9 mouse cellular contexts compared by ENCODE assay signal in the genomic region with DNA sequence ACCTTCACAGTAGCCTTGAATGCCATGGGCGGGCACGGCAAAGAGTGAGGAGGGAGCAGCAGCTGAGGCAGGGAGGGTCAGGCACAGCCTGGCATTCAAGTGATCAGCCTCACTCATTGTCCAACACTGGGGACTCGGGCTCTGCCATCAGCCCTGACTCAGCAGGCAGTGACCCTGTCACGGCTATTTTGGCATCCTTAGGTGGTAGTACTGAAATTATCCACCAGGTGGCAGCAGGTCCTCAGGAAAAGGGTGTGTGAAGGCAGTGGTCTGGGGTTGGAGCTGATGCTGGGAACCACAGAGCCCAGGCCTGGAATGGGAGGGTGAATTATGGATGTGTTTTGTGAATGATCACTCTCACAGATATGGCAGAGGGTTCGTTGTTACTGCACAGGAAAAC. TPM values are rescaled to one million over a fixed set of nuclear protein-coding genes. Genes with fewer than 3 reads are reported as not detected.
DNase-seq lines count a peak whose midpoint lies in the region; ATAC-seq lines count a peak whose summit lies in the region.
"Had no signal": no experiment of that assay in that cellular context is flagged by ENCODE, and none has a peak within 500 bp of the region (broad histone marks: within the 10 kb centered on the region; RNA-seq: fewer than 3 reads in every experiment).

No protein-coding gene starts in this region.

- H3K27ac ChIP-seq in forebrain, embryonic 16.5 days (ENCODE audit: low read length) = no peak overlapping the region
- no peak overlapping the region for H3K27ac ChIP-seq in hindbrain, embryonic 11.5 days (ENCODE audit: low read depth, low read length)
- H3K27ac ChIP-seq in lung, embryonic 16.5 days (ENCODE audit: low read length) = no peak overlapping the region
- H3K27ac ChIP-seq: macrophage had no signal

- no peak overlapping the region for H3K4me2 ChIP-seq in forebrain, embryonic 16.5 days (ENCODE audit: low read length)
- peak overlapping the region; percentile 4; the same call in 1 of the 2 replicates for H3K4me2 ChIP-seq in hindbrain, embryonic 11.5 days (replicated peaks; ENCODE audit: low read depth, low read length)
- H3K4me2 ChIP-seq in lung, embryonic 16.5 days (ENCODE audit: low read depth, low read length) = no peak overlapping the region

- peak; percentile 18; the same call in 1 of the 2 replicates for ATAC-seq in forebrain, embryonic 16.5 days
- peak; percentile 66 for ATAC-seq in hindbrain, embryonic 11.5 days (ENCODE audit: low FRiP score)
- peak; percentile 50 for ATAC-seq in lung, embryonic 16.5 days (ENCODE audit: low read depth)

- H3K27me3 ChIP-seq in forebrain, embryonic 16.5 days (replicated peaks; ENCODE audit: control insufficient read depth, insufficient read depth, low read length) = no peaks in the 10 kb centered on the region
- no peaks in the 10 kb centered on the region for H3K27me3 ChIP-seq in hindbrain, embryonic 11.5 days (ENCODE audit: control insufficient read depth, insufficient read depth, low read length)
- no peaks in the 10 kb centered on the region; the same call in 1 of the 2 replicates for H3K27me3 ChIP-seq in lung, embryonic 16.5 days (ENCODE audit: control insufficient read depth, insufficient read depth, low read depth, low read length)

- 9% methylated on average over 5 of the region's 5 CpGs for WGBS in forebrain, embryonic 16.5 days
- 5% methylated on average over 5 of the region's 5 CpGs for WGBS in hindbrain, embryonic 11.5 days
- 12% methylated on average over 5 of the region's 5 CpGs for WGBS in lung, embryonic 16.5 days

- H3K4me1 ChIP-seq in forebrain, embryonic 16.5 days (replicated peaks; ENCODE audit: control insufficient read depth, insufficient read depth, low read length) = peaks cover 8% of the 10 kb centered on the region
- H3K4me1 ChIP-seq in hindbrain, embryonic 11.5 days (replicated peaks; ENCODE audit: control insufficient read depth, insufficient read depth, low read length) = peaks cover 13% of the 10 kb centered on the region
- peaks cover 1% of the 10 kb centered on the region; the same call in 1 of the 2 replicates for H3K4me1 ChIP-seq in lung, embryonic 16.5 days (replicated peaks; ENCODE audit: control insufficient read depth, insufficient read depth, low read length)

- H3K9ac ChIP-seq in forebrain, embryonic 16.5 days (replicated peaks; ENCODE audit: low read depth, low read length) = no peak overlapping the region
- H3K9ac ChIP-seq in hindbrain, embryonic 11.5 days (ENCODE audit: low read depth, low read length) = no peak overlapping the region
- H3K9ac ChIP-seq in lung, embryonic 16.5 days (ENCODE audit: low read length) = no peak overlapping the region

- no peaks in the 10 kb centered on the region for H3K36me3 ChIP-seq in forebrain, embryonic 16.5 days (ENCODE audit: control insufficient read depth, insufficient read depth)
- no peaks in the 10 kb centered on the region for H3K36me3 ChIP-seq in hindbrain, embryonic 11.5 days (ENCODE audit: control insufficient read depth, insufficient read depth, low read length)
- H3K36me3 ChIP-seq in lung, embryonic 16.5 days (ENCODE audit: control insufficient read depth, insufficient read depth, low read length) = no peaks in the 10 kb centered on the region

- no peaks in the 10 kb centered on the region for H3K9me3 ChIP-seq in forebrain, embryonic 16.5 days (ENCODE audit: control insufficient read depth, low read length)
- H3K9me3 ChIP-seq in hindbrain, embryonic 11.5 days (ENCODE audit: control insufficient read depth, low read length) = no peaks in the 10 kb centered on the region
- H3K9me3 ChIP-seq in lung, embryonic 16.5 days (ENCODE audit: control insufficient read depth, low read length) = no peaks in the 10 kb centered on the region

- no peak overlapping the region for H3K4me3 ChIP-seq in forebrain, embryonic 16.5 days (replicated peaks; ENCODE audit: low read length)
- H3K4me3 ChIP-seq in hindbrain, embryonic 11.5 days (ENCODE audit: low read depth, low read length) = no peak overlapping the region
- H3K4me3 ChIP-seq in lung, embryonic 16.5 days (ENCODE audit: low read length) = no peak overlapping the region

- DNase-seq in ES-CJ7 (ENCODE audit: low read depth, low spot score) = peak; percentile 85
- DNase-seq in cerebellum, adult 11 months = peak; percentile 83
- DNase-seq in hindbrain, embryonic 11.5 days (ENCODE audit: low spot score) = peak; percentile 98
- peak; percentile 91 for DNase-seq in layer of hippocampus, adult 9-11 months
- DNase-seq in ovary, postnatal 14 days (ENCODE audit: low spot score) = peak; percentile 91
- DNase-seq in thymus, postnatal 10 days (ENCODE audit: low spot score in 2 of 2) = peak; percentile 54 to 85

RNA-seq across cellular contexts. Expression of gene Pick1, which starts 4.3 kb away (rescaled TPM):
- polyA plus RNA-seq in forebrain, embryonic 16.5 days (2015; fragmentation: Nextera tagmentation; extraction: Ambion mirVana) = 76.3 and 102 TPM in 2 replicates
- 23.5 and 28.0 TPM in 2 replicates for polyA plus RNA-seq in hindbrain, embryonic 11.5 days (2014; fragmentation: Nextera tagmentation; extraction: Ambion mirVana)
- polyA plus RNA-seq in lung, embryonic 16.5 days (2015; fragmentation: Nextera tagmentation; extraction: Ambion mirVana) = 41.2 and 48.4 TPM in 2 replicates

RNA-seq across cellular contexts. Expression of gene Gm49486, which starts 4.5 kb away (rescaled TPM):
- 0.82 and 0.94 TPM in 2 replicates for polyA plus RNA-seq in forebrain, embryonic 16.5 days (2015; fragmentation: Nextera tagmentation; extraction: Ambion mirVana)
- polyA plus RNA-seq in hindbrain, embryonic 11.5 days (2014; fragmentation: Nextera tagmentation; extraction: Ambion mirVana) = 0.35 and 0.68 TPM in 2 replicates
- 0.28 and 0.67 TPM in 2 replicates for polyA plus RNA-seq in lung, embryonic 16.5 days (2015; fragmentation: Nextera tagmentation; extraction: Ambion mirVana)
- polyA plus RNA-seq: macrophage had no signal

RNA-seq across cellular contexts. Expression of gene Slc16a8, which starts 29.9 kb away (rescaled TPM):
- polyA plus RNA-seq in forebrain, embryonic 16.5 days (2015; fragmentation: Nextera tagmentation; extraction: Ambion mirVana) = 0.41 and 0.62 TPM in 2 replicates
- polyA plus RNA-seq in hindbrain, embryonic 11.5 days (2014; fragmentation: Nextera tagmentation; extraction: Ambion mirVana) = 0.26 TPM in 1 of 2 replicates, not detected in the other
- 0.13 and 0.19 TPM in 2 replicates for polyA plus RNA-seq in lung, embryonic 16.5 days (2015; fragmentation: Nextera tagmentation; extraction: Ambion mirVana)
- polyA plus RNA-seq: macrophage had no signal

RNA-seq across cellular contexts. Expression of gene Sox10, which starts 59.6 kb away (rescaled TPM):
- 2.0 and 2.2 TPM in 2 replicates for polyA plus RNA-seq in forebrain, embryonic 16.5 days (2015; fragmentation: Nextera tagmentation; extraction: Ambion mirVana)
- 11.4 and 16.8 TPM in 2 replicates for polyA plus RNA-seq in hindbrain, embryonic 11.5 days (2014; fragmentation: Nextera tagmentation; extraction: Ambion mirVana)
- 0.67 and 0.82 TPM in 2 replicates for polyA plus RNA-seq in lung, embryonic 16.5 days (2015; fragmentation: Nextera tagmentation; extraction: Ambion mirVana)
- polyA plus RNA-seq: macrophage had no signal
